Mouse (Mus musculus) adrenal gland, postnatal 10 days (tissue): Measurements from ENCODE around the gene Gramd4. TPM values are rescaled to one million over a fixed set of nuclear protein-coding genes. Genes with fewer than 3 reads are reported as not detected.
"Not testable (repeated sequence)": the region's sequence is repeated elsewhere in the genome, so short reads cannot be mapped to it uniquely, and the experiment has no call there.

Experiments used
- DNase-seq: peaks from one replicate; pipeline ENCODE4 v3.0.0; 2021; ENCODE audit warnings: mixed read lengths
- total RNA-seq, 2 experiments: library from RNA; stranded (reverse); gene quantifications; 2 replicates each; pipeline ENCODE4 v1.2.3; 2021

Gene Gramd4
- total RNA-seq, 2 experiments from 2014 or later: 13.9 to 22.1 TPM

DNA sequence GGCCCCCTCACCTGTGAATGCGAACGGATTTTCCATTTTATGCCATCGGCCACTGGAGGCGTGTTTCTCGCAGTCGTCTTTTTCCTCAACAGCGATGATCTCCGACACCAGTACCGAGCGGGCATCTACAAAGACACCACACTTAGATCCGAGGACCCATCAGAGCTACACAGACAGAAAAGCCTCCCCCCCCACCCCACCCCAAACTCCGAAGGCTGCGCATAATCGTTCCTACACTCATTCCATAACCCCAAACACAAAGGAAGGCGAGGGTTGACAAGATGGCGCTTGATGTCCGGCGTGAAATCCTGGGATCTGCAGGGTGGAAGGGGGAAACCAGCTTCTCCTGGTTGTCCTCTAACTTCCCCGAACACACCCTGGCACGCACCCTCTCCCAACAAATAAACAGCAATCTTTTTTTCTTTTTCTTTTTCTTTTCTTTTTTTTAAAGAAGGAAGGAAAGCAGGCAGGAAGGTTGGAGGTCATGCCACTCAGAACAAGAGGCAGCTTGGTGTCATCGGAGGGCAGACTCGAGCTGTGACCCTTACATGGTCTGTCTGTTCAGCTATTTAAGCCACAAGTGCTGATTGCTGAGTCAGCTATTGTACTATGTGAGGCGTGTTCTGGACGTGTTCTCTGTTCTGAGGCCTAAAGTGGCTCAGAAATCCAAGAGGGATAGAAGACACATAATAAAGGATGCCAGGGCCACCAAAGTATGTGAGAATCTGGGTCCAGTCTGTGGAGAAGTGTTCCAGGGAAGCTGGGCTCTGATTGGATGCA lies 108.5 kb downstream of the Gramd4 start:
- no peak for DNase-seq

DNA sequence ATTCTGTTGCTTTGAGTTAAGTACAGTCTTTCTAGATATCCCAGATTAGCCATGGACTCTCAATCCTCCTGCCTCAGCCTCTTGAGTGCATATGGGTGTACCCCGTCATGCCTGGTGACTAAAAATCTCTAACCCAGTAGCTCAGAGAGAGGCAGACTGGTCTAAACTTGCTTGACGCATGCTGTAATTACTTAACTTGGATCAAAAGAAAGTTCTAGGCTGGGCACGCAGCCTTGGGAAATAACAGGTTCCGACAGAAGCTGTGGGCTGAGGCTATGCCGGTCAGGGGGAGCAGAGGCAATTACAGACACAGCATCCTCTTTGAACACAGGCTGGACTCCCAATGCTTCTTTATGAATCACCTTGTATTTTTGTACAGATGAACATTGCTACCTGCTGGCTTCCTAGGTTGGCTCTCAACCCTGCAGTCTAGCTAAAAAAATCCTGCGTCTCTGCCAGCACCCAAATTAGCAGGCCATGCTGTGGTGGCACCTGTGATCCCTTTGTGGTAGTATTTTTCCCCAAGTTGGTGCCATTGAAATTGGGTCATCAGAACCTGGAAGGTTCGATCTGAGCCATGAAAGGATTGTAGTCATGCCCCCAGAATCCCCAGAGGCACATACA lies 109.6 kb downstream of the Gramd4 start:
- no peak for DNase-seq

DNA sequence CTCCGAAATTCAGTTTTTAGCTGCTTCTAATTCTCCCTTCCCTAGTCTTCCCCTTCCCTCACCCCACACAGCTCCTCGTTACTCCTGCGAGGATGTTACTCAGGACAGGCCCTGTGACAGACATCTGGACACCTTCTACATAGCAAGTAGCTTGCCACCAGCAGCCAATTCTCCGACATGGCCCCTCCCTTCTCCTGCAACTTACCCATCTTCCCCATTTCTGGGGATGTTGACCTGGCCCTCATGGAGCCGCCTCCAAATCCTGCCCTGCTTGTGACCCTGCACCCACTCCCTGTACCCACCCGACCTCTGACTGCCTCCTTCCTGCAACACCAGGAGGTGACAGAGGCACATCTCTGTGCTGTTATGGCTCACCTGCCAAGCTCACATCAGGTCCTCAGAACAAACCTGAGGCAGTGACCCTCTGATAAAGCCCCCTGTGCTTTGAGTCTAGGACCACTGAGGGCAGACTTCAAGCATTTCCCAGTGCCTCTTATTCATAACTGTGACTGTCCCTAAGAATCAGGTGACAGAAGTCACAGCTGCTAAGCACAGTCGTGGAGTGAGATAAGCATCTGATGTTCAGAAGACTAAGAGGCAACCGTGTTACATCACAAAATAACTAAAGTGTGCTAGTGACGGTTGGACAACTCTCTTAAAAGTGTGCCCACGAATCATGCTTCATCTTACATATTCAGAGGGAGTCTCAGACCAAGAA lies 110.5 kb downstream of the Gramd4 start:
- no peak for DNase-seq

DNA sequence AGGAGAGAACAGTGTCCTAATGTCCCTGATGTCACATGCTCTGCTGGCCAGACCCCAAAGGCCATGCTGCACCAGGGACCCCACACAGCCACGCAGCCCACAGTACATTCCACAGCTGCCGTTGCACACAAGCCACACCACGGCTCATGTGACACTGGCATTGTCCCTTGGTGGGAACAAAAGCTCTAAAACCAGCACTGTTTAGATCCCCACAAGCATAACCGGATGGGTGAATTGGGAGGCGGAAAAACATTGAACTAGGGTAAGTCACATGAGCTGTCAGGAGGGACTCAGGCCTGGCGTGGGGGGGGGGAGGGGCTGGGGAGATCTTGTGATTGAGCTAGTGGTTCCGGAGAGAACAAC lies 111.0 kb downstream of the Gramd4 start:
- DNase-seq: no peak

DNA sequence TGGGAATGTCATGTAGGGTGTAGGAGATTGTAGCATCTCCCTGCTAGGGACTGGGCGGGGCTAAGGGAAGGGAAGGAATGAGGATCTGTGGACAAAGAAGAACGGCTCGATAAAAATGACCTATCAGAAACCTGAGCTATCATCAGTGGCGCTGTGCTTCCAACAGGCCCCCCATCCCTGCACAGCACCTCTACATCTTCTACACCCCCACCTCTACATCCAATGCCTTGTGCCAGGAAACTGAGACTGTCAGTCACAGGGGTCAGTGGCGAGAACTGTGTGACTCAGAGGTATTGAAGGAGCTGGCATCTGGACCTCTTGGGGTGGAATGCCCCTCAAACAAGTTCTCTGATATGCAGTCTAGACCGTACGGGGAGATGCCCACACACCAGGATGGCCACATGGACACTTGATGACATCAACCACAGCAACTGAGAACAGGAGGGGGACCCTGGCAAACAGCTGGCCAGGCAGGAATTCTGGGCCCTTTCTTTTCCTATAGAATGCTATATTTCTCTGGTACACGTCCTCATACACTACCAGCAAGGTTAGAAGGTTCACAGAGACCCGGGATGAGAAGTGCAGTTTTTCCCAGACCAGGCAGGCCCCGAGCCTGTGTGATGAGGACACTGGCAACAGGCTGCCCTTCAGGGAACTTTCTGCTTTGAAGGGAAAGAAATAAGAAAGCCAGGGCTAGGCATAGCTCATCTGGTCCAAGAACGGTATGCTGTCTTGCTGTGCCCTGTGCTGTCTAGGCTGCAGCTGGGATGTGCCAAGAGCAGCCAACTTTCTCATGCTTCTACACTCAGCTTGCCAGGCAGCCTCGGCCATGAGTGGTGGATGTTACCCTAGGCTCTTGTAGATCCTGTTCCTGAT lies 111.7 kb downstream of the Gramd4 start:
- DNase-seq: no peak

DNA sequence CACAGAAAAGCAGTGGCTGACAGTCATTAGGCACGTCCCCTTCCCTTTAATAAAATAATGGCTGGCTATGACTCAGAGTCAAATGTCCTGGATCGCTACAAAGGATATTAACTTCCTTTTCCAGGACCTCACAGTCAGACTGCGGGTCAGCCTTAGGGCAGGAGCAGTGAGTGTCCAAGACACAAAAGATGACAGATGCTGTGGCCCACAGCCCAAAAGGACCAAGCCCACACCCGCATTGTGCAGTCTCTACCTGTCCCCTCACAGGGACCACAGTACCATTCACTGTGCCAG lies 112.3 kb downstream of the Gramd4 start:
- no peak for DNase-seq

DNA sequence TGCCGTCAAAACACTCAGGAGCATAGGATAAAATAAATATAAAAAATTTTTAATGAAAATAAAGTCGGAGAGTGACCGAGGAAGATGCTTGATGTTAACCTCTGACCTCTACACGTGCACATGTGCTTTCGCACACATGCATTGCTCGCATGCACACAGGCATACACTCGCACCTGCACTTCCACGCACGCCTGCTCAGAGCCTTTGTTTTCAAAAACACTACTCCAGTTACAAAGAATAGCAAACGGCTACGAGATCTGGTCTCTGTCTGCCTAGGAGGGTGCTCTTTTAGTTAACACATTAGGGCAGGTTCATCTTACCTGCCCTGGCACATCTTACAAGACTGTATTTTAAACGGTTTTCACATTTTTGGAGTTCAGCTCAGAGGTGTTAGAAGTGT lies 113.8 kb downstream of the Gramd4 start:
- no peak for DNase-seq

DNA sequence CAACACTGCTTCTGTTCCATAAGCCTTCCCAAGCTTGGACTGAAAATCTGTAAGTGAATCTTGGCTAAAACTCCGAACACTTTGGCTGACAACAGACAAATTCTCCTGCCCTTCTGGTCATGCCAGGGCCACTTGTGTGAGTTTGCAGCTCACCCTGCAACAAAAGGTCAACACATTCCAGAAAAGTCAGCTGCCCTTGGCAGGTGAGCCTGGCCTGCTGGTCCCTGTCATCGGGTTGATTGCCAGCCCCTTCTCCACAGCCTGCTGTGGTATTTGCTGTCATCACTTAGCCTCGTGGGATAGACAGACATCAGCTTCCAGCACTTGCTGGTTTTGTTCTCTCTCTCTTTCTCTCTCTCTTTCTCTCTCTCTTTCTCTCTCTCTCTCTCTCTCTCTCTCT lies 114.6 kb downstream of the Gramd4 start:
- DNase-seq: peak; percentile 18

DNA sequence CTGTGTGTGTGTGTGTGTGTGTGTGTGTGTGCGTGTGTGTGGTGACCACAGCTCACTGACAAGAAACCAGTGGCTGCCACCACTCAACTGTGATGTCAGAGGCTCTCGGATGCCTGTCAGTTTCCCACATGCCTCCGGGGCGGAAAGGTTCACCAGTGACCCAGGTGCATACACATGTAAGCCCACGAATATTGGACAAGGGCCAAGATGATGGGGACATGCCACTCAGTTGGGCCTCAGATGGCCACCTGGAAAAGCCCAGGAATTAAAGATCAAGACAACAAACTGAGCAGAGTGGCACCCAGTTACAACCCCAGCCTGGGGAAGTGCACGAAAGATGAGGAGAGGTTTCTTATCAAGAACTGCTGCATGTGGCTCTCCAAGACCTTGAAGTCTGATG lies 115.0 kb downstream of the Gramd4 start:
- peak; percentile 31 for DNase-seq

DNA sequence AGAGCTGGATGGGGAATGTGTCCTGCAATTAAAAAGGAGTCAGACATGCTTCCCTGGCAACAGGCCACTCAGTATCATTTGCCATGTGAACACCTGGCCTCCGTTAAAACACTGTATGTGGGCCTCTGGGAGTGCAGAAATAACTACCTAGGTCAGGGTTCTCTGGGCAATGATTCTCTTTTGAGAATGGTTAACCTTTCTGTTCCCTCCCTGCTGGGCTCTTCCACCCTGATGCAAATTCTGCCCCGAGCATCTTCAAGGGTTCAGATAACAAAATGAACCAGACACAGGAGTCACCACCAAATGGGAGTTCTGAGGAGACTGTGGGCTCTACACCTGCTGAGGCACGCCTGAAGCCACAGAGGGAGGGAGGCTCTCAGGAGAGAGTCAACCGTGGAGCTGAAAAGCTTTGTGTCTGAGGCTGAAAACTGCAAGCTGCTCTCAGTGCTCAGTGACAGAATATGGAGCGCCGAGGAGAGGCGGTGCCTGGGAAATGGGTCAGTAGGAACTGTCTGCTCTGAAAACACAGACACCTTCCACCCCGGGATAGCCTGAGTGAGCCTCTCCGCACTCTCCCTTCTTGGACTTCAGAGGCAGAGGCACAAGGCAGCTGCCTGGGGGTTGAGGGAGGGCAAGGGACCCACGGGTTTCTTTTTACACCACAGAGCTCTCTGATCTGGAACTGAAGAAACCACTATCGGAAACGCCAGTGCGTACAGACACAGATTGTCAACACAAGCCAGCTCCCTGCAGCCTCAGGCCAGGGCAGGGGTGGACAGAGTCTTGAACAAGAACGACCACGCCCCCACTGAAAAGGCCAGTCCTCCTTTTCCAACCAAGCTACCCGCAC lies 115.9 kb downstream of the Gramd4 start:
- peak; percentile 35 for DNase-seq

DNA sequence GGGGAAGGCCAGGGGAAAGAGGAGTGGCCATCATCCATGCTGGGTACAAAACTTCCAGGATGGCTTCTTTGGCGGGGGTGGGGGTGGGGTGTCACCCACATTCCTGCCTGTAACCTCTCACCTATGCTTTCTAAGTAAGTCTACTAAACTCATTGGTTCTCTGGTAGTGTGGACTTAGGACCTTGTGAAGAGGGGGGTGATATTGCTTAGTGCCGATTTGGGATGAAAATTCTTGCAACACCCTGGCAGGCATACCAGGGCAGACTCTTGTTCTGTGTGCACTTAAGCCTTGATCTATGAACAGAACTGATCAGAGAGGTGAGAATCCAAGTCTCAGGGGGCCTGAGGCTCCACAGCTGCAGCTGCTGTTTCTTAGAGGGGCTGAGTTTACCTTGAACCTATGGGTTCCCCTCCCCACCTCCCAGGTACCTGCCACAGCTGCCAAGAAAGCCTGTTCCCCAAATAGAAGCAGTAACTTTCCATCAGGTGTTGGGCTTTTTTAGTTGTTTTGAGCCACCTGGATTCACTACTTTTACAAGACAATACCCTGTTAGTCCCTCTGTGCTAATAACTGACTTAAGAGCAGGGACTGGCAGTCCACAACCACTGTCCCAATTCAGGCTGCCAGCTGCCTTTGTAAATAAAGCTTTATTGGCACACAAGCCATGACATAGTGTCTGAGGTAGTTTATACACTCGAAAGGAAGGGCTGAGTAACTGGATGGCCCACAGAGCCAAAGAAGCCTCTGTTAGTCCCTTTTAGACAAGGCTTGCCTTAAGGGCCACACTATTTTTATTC lies 118.0 kb downstream of the Gramd4 start:
- no peak for DNase-seq

DNA sequence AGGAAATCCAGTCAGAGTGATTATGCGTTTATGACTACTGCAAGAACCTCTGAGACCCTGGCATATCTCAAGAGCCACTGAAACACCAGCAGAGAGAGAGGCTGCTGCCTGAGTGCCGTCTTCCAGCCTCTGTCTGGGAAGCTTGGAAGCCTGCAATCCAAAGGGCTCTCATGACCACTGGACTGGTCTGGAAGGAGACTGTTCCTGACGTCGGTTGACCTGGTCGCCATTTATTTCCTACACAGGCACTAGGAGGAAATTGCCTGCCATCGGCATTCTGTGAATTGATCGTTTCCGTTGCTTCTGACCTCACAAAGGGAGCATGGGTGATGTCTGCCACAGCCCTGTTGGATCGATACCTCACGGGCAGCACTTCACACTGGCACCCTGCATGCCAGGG lies 118.7 kb downstream of the Gramd4 start:
- no peak for DNase-seq

DNA sequence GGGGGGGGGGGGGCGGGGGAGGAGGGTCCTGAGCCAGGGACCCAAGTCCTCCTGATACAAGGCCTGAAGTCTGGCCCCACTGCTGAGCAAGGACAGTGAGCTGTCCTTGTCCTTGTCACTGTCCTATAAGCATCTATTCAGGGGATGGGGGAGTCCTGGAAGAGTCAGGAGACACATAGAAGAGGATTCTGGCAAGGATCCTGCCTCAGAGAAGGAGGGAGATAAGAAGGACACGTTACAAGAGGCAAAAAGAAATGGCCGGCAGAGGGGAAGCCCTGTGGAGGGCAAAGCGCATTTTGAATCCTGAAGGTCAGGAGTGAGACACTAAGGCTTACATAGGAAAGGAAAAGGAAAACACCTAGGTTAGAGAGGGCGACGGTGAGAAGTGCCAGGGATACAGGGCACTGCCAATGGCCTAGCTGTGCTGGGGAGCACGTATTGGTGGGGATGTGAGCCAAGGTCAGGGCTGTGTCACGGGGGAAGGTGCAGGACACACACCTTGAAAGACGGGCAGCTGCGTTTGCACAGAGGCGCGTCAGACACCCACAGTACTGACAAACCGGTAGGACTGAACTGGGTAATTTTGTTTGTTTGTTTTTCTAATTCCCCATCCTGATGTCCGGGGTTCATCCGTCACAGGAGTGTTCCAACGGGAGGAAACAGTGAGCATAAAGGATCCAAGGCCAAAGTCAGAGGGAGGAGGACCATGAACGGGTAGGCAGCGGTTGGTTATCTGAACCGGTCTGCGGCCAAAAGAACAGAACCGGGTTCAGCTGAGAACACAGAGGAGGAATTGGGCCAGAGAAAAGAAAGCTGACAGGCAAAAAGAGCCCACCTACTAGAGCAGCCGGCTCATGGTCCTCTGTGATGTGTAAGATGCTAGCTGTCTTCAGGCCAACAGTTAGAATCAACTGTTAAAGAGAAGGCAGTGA lies 119.5 kb downstream of the Gramd4 start:
- peak; percentile 29 for DNase-seq

DNA sequence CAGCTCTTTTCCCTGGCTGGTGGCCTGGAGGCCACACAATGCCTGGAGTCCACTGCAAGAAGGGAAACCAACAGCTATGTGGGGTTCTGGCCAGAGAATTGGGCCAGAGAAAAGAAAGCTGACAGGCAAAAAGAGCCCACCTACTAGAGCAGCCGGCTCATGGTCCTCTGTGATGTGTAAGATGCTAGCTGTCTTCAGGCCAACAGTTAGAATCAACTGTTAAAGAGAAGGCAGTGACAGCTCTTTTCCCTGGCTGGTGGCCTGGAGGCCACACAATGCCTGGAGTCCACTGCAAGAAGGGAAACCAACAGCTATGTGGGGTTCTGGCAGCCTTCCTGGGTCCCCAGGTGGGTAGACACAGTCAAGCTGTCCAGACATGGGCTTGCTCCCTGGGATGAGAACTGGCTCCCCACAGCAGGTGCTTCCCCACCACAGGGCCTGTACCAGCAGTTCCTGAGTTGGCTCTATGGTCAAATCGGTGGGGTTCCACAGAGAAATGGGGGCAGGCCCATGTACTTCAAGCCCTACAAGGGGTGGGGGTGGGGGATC lies 120.3 kb downstream of the Gramd4 start:
- not testable (repeated sequence) for DNase-seq

DNA sequence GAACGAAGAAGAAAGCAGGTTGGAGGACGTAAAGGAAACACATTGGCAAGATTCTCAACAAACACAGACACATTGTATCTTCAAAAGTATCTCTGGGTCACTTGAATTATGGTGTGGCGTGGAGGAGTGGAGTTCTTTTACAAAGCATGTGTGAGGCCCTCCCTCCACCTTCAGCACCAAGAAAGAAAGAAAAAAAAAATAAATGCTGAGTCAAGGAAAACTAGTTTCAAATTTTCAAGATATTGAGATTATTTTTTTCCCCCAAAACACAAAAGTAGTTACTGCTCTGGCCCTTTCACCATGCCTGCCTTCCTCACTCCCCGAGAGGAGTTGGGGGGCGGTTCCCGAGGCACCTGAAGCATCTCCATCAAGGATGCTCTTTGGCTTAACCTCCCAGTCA lies 121.1 kb downstream of the Gramd4 start:
- DNase-seq: no peak

DNA sequence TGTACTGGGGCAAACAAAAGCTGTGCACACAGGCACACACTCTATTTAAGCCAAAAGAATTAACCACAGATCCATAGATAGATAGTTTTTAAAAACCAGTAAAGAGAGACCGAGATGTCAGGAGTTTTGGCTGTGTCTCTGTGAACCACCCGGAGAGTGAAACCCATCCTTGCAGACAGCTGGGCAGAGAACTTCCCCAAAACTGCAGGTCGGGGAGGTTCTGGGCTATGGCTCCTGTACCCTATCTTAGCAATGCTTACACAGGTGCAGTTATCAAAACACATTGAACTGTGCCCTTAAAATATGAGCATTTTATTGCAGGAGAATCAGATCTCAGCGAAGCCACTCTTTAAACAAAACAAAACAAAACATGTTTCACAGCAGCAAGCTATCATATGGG lies 122.9 kb downstream of the Gramd4 start:
- DNase-seq: no peak

DNA sequence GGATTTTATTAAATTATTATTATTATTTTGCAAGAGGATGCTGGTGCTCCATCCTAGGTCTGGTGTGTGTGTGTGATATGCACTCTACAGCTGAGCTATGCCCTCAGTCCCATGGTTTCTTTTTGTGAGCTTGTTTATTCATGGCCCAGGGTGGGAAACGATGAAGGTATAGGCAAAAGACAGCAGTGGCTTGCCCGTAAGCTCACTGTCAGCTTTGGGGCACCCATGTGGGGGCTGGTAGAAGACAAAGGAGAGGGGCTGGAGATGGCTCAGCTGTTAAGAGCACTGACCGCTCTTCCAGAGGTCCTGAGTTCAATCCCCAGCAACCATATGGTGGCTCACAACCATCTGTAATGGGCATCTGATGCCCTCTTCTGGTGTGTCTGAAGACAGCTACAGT lies 123.8 kb downstream of the Gramd4 start:
- DNase-seq: not testable (repeated sequence)

DNA sequence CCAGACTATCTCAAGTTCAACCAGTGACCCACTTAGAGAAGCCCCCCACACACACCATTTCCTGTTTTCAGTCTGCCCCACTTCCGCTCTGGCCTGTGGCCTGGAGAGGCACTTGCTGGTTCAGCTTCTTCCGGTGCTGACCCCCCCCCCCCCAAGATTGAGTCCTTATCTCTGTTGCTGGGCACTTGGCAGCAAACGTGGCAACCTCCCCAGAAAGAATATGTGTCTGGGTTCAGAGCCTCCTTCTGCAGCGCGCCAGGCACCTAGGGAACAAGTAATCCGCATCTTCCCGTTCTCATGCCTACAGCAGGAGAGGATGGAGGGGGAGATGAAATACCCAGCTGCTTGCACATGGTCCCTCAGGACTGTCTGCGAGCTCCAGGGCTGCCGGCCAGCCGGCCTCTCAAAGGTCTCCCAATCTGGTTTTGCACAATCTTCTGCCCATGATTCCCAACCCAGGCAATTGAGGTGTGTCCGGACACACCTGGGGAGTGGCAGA lies 124.5 kb downstream of the Gramd4 start:
- no peak for DNase-seq

DNA sequence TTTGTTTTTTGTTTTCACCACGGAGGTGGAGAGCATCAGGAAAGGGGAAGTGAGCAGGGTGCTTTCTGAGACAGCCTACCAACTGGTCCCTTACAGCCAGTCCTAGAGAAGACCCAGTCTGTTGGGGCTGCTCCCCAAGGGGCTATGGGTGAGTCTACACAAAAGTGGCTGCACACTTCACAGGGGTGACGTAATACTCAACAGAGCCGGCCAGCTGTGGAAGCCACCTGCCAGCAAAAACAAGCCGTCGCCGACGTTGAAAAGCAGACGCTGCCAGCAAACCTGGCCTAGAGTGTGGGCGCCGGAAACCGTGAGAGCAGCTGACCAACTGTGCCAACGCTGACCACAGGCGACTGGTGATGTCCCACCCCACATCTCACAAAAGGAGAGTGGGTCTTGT lies 125.2 kb downstream of the Gramd4 start:
- DNase-seq: peak; percentile 65
